Mouse (Mus musculus) liver, embryonic 12.5 days (tissue): Measurements from ENCODE around the gene Cyp4f16. TPM values are rescaled to one million over a fixed set of nuclear protein-coding genes. Genes with fewer than 3 reads are reported as not detected.
A peak's percentile ranks its signal among the peaks of the same experiment; 100 is the strongest.
"Not testable (repeated sequence)": the region's sequence is repeated elsewhere in the genome, so short reads cannot be mapped to it uniquely, and the experiment has no call there.

ENCODE experiments used
- ATAC-seq: fragments of 200-750 bp; cut with Nextera tagmentation; 2 replicates; pipeline ENCODE4 v1.8.0; 2017; ENCODE audit warnings: moderate number of reproducible peaks, mild to moderate bottlenecking, moderate library complexity
- H3K27ac ChIP-seq: fragments of 300-500 bp; sonication (generic); 2 replicates; pipeline ENCODE4 v1.5.1; 2016; ENCODE audit warnings: mild to moderate bottlenecking
- H3K27me3 ChIP-seq: fragments of 300-500 bp; sonication (generic); replicated peaks from 2 replicates; pipeline ENCODE4 v1.6.1; 2016; ENCODE audit warnings: mild to moderate bottlenecking, moderate library complexity
- H3K36me3 ChIP-seq: fragments of 300-500 bp; sonication (generic); 2 replicates; pipeline ENCODE4 v1.6.1; 2016; ENCODE audit warnings: mild to moderate bottlenecking, moderate library complexity
- H3K4me1 ChIP-seq: fragments of 300-500 bp; sonication (generic); 2 replicates; pipeline ENCODE4 v1.6.1; 2016
- H3K4me2 ChIP-seq: fragments of 300-500 bp; sonication (generic); 2 replicates; pipeline ENCODE4 v1.6.1; 2016; ENCODE audit warnings: mild to moderate bottlenecking, moderate library complexity
- H3K4me3 ChIP-seq: fragments of 300-500 bp; sonication (generic); 2 replicates; pipeline ENCODE4 v1.5.1; 2016; ENCODE audit warnings: mild to moderate bottlenecking, moderate library complexity
- H3K9ac ChIP-seq: fragments of 300-500 bp; sonication (generic); 2 replicates; pipeline ENCODE4 v1.6.1; 2016; ENCODE audit warnings: mild to moderate bottlenecking, moderate library complexity
- H3K9me3 ChIP-seq: fragments of 300-500 bp; sonication (generic); replicated peaks from 2 replicates; pipeline ENCODE4 v1.6.1; 2016; ENCODE audit warnings: mild to moderate bottlenecking, moderate library complexity
- WGBS: fragments of 180-500 bp; shearing (Covaris S2); methylation state at CpG from one replicate; pipeline ENCODE4 v1.1.7; 2016; ENCODE audit not compliant: insufficient replicate concordance; 5-methylcytosine and 5-hydroxymethylcytosine counted together
- polyA plus RNA-seq: library from polyadenylated mRNA; unstranded; fragments of >200 nt; fragmentation: Nextera tagmentation; extraction: Ambion mirVana; gene quantifications from 2 replicates; pipeline ENCODE4 v1.2.1, GENCODE M21; 2016

The Cyp4f16 gene
- 5.2 and 5.6 TPM in 2 replicates for polyA plus RNA-seq

DNA sequence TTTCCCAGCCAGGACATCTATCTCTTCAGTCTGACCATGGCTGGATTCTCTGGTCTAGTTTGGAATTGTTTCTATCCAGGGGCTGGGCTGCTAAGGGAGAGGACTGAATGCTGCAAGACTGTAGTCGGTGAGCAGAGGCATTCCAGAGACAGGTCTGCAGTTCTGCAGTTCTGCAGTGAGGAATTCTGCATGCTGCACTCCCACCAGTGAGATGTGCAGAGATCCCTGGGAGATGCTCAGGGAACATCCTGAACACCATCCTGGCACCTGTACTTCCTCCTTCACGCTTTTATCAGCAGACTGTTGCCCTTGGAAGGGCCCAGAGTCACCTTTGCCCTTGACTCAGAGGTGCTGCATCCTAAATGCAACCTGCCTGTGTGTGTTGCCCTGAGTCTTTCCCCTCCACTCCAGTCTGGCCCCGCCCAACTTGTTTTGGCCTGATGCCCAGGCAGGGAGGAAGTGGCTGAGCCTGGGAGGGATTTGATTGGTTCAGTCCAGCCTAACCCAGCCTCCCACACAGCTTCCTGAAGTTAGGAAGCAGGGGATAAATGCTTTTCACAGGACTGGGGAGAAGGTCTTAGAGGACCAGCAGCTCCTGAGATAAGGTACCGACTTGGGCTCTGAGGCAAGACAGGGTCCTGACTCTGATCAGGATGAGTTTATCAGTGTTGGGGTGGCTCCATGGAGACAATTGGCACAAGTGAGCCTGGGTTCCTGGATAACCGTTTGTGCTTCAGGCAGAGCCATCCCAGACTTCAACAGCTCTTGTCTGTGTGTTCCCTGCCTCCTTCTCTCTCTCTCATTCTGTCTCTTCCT, at the start of gene Cyp4f16:
Gene Cyp4f16 (plus strand): TSS at position 508 of the 816 bp plus-strand sequence.
- not testable (repeated sequence) for H3K9ac ChIP-seq, H3K36me3 ChIP-seq, H3K27ac ChIP-seq, H3K9me3 ChIP-seq, H3K27me3 ChIP-seq, H3K4me1 ChIP-seq
- peak; percentile 71 for ATAC-seq
- Histone ChIP-seq H3K4me3 (peak within 1 kb of the TSS; percentile 36), H3K4me2 (peak within 1 kb of the TSS; percentile 41)
- WGBS: 11% methylated on average over 5 of the region's 5 CpGs

DNA sequence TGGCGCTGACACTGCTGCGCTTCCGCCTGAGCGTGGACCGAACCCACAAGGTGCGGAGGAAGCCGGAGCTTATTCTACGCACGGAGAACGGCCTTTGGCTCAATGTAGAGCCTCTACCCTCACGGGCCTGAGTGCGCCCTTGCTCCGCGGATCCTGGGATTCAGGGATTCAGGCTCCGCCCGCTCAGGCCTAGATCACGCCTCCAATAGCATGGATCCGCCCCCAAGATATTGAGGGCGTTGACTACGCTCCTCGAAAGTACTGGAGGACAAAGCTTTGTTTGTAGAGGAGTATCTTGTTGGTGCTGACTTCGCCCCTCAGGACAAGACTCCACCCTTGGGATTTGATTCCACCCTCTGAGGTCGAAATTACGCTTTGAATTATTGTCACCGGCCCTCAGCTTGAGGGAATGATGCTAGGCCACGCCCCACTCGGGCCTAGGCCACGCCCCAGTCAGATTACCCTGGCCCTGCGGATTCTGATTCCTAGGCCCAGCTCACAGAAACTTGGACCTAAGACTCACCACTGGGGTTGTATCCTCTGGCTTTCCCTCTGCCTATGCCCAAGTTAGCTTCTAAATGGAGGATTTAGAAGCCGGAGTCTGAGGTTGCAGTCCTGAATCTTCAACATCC, 43.9 kb upstream of the Cyp4f16 start:
- peaks cover 26% of the 10 kb centered on the region for H3K27me3 ChIP-seq
- H3K4me3 ChIP-seq: peak overlapping the region; percentile 45
- H3K9ac ChIP-seq: 0 out of 2 replicates have a peak overlapping the region, but pooled peaks have one; percentile 5
- H3K36me3 ChIP-seq: no peaks in the 10 kb centered on the region
- peak overlapping the region; percentile 68 for H3K4me2 ChIP-seq
- no peaks in the 10 kb centered on the region for H3K9me3 ChIP-seq
- 0 out of 2 replicates have a peak, but pooled peaks have one; percentile 44 for ATAC-seq
- no peak overlapping the region for H3K27ac ChIP-seq
- 10% methylated on average over 30 of the region's 30 CpGs for WGBS
- H3K4me1 ChIP-seq: peaks cover 6% of the 10 kb centered on the region; the same call in 1 of the 2 replicates

DNA sequence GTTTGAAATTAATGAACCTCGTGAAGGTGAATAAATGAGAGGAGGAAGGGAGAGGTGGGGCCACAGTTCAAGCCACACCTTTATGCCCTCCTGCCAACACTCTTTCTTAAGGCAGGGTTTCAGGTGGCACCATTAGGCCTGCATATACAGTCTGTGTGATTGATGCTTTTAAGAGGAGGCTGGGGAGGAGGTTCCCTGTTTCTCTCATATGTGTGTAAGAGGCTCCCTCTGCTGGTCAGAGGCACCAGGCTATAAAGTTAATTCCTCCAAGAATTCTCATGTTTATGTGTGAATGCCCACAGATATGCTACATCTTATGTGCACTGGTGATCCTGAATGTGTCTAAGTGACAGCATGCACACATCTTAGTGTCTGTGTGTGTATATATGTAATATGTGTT, 41.8 kb upstream of the Cyp4f16 start:
- WGBS: 42% methylated on average over 1 of the region's 1 CpGs
- Histone ChIP-seq H3K9me3 (no peaks in the 10 kb centered on the region), H3K4me2 (no peak overlapping the region), H3K4me1 (peaks cover 6% of the 10 kb centered on the region; the same call in 1 of the 2 replicates), H3K36me3 (no peaks in the 10 kb centered on the region), H3K4me3 (no peak overlapping the region), H3K27me3 (peaks cover 22% of the 10 kb centered on the region), H3K27ac (no peak overlapping the region), H3K9ac (no peak overlapping the region)
- no peak for ATAC-seq

DNA sequence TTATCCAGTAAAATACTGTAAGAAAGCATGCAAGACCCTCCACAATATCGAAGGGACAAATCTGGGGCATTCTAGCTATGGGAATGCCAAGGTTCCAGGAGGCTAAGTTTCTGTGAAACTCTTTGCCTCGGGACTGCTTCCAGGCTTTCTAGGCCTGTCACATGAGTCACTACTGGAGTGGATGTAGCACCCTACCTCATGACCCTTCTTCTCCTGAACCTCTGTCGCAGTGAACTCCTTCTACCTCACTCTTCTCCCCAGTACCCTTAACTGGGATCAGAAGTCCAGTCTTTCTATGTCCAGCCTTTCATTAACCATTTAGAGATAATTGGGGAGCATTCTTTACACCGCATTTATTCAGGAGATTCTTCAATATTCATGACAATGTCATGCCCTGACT, 35.8 kb upstream of the Cyp4f16 start:
- not testable (repeated sequence) for H3K4me1 ChIP-seq, H3K9me3 ChIP-seq, H3K4me3 ChIP-seq, H3K9ac ChIP-seq, H3K27ac ChIP-seq, H3K27me3 ChIP-seq, H3K4me2 ChIP-seq, H3K36me3 ChIP-seq, ATAC-seq
- WGBS: 67% methylated on average over 4 of the region's 4 CpGs

DNA sequence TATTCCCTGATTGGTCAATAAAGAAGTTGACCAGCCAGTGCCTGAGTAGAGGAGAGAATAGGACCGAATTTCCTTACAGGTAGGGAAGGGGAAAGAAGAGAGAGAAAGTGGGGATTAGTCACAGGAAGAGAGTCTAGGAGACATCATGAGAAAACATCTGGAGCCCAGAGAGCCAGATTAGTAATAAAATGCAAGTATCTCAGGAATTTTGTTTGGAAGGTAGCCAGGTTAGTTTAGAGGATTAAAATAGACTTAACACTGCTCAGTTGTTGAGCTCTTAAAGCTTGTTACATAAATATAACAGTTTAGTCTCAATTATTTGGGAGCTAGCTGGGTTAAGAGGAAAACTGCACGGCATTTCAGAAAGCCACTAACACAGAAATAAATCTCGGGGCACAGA, 35.3 kb upstream of the Cyp4f16 start:
- H3K36me3 ChIP-seq: no peaks in the 10 kb centered on the region
- ATAC-seq: no peak
- peaks cover 10% of the 10 kb centered on the region; the same call in 1 of the 2 replicates for H3K4me1 ChIP-seq
- WGBS: 63% methylated on average over 3 of the region's 3 CpGs
- peaks cover 5% of the 10 kb centered on the region; the same call in 1 of the 2 replicates for H3K27me3 ChIP-seq
- H3K4me3 ChIP-seq: no peak overlapping the region
- no peaks in the 10 kb centered on the region for H3K9me3 ChIP-seq
- H3K27ac ChIP-seq: no peak overlapping the region
- H3K9ac ChIP-seq: no peak overlapping the region
- H3K4me2 ChIP-seq: no peak overlapping the region

DNA sequence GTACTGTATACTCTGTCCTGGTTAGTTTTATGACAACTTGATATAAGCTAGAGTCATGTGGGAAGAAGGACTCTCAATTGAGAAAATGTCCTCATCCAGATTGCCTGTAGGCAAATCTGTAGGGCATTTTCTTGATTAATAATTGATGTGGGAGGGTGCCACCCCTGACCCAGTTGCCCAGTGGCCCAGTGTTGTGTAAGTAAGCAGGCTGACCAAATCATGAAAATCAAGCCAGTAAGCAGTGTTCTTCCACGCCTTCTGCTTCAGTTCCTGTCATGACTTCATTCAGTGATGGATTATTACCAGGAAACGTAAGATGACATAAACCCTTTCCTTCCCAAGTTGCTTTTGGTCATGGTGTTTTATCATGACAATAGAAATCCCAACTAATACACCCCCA, 33.2 kb upstream of the Cyp4f16 start:
- WGBS: 46% methylated on average over 2 of the region's 2 CpGs

DNA sequence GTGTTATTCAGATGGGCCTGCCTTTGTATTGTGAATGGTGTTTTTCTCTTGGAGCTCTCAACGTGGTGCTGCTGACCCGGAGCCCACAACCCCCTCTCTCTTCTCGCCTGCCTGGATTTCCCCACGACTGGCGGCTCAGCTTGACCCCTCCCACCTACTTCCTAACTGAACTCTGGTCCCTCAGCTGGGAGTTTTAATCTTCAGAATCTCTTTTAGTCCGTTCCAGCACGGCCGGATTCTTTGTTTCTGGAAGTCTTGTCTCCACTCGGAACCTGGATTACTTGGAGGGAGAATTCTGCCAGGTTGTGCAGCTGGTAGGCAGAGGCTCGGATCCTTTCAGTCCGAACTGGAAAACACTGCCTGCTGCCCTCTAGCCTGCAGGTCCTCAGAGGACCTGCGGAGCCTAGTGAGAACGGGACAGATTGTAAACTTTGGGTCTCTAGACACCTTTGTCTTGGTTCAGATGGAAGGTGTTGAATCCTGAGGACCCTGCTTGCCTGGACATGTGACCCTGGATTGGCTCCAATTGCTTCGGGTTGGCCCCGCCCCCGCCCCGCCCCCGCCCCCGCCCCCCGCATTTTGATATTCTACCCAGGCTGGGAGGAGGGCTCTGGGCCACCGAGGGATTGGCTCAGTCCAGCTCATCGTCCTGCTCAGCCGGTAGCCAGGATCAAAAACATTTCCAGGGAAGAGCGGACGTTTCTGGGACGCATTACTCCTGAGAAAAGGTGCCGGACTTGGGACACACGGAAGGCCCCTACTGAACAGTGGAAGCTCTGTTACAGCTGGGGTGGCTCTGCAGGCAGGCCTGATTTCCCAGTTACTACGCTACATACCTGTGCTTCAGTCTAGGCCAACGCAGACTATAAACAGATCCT, 30.3 kb upstream of the Cyp4f16 start, which contains the start of gene Cyp4f17:
Gene Cyp4f17 (plus strand): TSS at position 200 of the 878 bp plus-strand sequence.
- H3K4me3 ChIP-seq: peak within 1 kb of the TSS; percentile 56
- H3K9me3 ChIP-seq: no peaks in the 10 kb centered on the region
- peak; percentile 74 for ATAC-seq
- no peaks in the 10 kb centered on the region; the same call in 1 of the 2 replicates for H3K27me3 ChIP-seq
- peaks cover 22% of the 10 kb centered on the region for H3K4me1 ChIP-seq
- no peak within 1 kb of the TSS for H3K27ac ChIP-seq
- peak within 1 kb of the TSS; percentile 50 for H3K9ac ChIP-seq
- peak within 1 kb of the TSS; percentile 76 for H3K4me2 ChIP-seq
- H3K36me3 ChIP-seq: no peaks in the 10 kb centered on the region
- 3% methylated on average over 30 of the region's 30 CpGs for WGBS

More for the DNA sequence above, 33.2 kb upstream of the Cyp4f16 start:
- no peak overlapping the region for H3K9ac ChIP-seq
- H3K9me3 ChIP-seq: no peaks in the 10 kb centered on the region
- ATAC-seq: no peak
- no peak overlapping the region for H3K4me2 ChIP-seq
- H3K4me3 ChIP-seq: no peak overlapping the region
- peaks cover 22% of the 10 kb centered on the region for H3K4me1 ChIP-seq
- peaks cover 5% of the 10 kb centered on the region; the same call in 1 of the 2 replicates for H3K27me3 ChIP-seq
- H3K36me3 ChIP-seq: no peaks in the 10 kb centered on the region
- no peak overlapping the region for H3K27ac ChIP-seq

DNA sequence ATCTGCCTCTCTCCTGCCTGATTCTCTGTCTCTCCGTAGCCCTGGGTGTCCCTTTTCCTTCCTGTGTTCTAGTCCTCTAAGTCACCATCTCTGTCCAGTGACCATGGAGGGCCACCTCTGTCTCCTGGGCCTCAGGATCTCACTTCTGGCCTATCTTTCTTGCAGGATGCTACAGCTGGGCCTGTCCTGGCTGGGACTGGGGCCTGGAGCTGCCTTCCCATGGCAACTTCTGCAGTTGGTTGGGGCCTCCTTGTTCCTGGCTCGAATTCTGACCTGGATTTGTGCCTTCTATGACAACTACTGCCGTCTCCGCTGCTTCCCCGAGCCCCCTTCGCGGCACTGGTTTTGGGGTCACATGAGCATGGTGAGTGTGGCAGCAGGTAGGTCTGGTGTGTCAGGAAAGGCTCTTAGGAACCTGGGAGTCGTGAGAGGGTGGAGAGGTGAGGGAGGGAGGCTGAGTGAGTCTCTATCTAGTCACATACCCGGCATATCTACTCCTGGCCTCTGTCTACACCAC, 29.6 kb upstream of the Cyp4f16 start:
- Histone ChIP-seq H3K27ac (no peak overlapping the region), H3K9ac (peak overlapping the region; percentile 50; the same call in 1 of the 2 replicates), H3K4me3 (peak overlapping the region; percentile 56), H3K4me1 (peaks cover 22% of the 10 kb centered on the region), H3K4me2 (peak overlapping the region; percentile 76), H3K9me3 (no peaks in the 10 kb centered on the region), H3K27me3 (no peaks in the 10 kb centered on the region; the same call in 1 of the 2 replicates), H3K36me3 (no peaks in the 10 kb centered on the region)
- WGBS: 51% methylated on average over 9 of the region's 9 CpGs
- 0 out of 2 replicates have a peak, but pooled peaks have one; percentile 15 for ATAC-seq

DNA sequence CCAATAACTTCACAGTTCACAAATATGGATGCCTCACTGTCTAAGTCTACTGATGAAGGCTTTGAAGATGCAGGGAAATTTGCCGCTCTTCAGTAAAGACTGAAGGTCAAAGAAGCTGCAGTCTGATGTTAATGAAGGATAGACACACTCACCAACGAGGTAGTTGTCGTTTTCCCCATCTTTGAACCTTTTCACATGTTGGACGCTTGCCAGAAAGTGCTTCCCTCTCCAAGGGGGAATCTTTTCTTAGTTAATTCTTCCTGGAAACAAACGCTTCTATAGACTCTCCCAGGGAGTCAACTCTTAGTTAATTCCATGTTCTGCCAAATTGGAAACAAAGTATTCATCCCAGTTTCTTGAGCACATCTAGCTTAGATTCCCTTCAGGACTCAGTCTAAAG, 20.2 kb upstream of the Cyp4f16 start:
- Histone ChIP-seq H3K27ac (no peak overlapping the region), H3K36me3 (no peaks in the 10 kb centered on the region), H3K9me3 (no peaks in the 10 kb centered on the region), H3K4me1 (no peaks in the 10 kb centered on the region), H3K9ac (no peak overlapping the region), H3K4me2 (no peak overlapping the region), H3K27me3 (no peaks in the 10 kb centered on the region), H3K4me3 (no peak overlapping the region)
- 68% methylated on average over 5 of the region's 5 CpGs for WGBS
- ATAC-seq: no peak

DNA sequence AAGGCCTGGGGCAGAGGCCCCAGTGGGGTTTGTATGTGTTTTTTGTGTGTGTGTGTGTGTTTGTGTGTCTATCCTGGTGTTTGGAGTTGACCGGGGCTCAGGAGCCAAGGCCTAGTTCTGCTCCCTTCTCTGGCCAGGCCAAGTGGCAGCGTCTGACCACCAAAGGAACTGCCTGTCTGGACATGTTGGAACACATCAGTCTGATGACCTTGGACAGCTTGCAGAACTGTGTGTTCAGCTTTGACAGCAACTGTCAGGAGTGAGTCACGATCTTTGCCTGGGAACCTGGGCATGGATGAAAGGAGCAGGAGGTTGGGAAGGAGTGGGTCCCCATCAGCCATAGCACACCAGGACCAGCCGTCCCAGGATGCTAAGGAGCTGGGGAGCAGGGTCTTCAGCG, 14.4 kb upstream of the Cyp4f16 start:
- Histone ChIP-seq H3K4me3 (no peak overlapping the region), H3K27ac (no peak overlapping the region), H3K4me2 (no peak overlapping the region), H3K9me3 (no peaks in the 10 kb centered on the region), H3K9ac (no peak overlapping the region), H3K27me3 (no peaks in the 10 kb centered on the region), H3K4me1 (no peaks in the 10 kb centered on the region), H3K36me3 (no peaks in the 10 kb centered on the region)
- 67% methylated on average over 5 of the region's 5 CpGs for WGBS
- ATAC-seq: no peak

DNA sequence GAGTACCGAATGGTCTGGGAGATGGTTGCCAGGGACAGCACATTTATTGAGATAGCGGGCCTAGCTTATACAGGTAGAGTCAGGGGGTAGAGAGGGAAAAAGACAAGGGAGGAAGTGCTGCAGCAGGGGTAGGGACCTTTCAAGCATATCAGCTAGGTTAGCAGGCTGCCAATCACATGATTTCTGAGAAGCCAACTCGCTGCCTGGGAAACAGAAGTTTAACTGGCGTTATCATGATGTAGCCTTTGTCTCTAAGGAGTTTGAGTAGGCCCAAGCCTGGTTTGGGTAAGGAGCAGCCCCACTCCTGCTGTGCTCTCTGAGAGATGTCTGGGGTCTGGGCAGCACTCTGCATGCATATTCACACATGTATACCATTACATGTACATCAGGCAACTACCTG, 14.0 kb upstream of the Cyp4f16 start:
- no peak overlapping the region for H3K27ac ChIP-seq
- whole genome bisulfite sequencing: 50% methylated on average over 4 of the region's 4 CpGs

More for the DNA sequence above, 14.0 kb upstream of the Cyp4f16 start:
- no peaks in the 10 kb centered on the region for H3K36me3 ChIP-seq
- no peak for ATAC-seq
- no peaks in the 10 kb centered on the region for H3K4me1 ChIP-seq
- no peak overlapping the region for H3K4me3 ChIP-seq
- no peaks in the 10 kb centered on the region for H3K27me3 ChIP-seq
- no peaks in the 10 kb centered on the region for H3K9me3 ChIP-seq
- no peak overlapping the region for H3K9ac ChIP-seq
- no peak overlapping the region for H3K4me2 ChIP-seq
